Mouse (Mus musculus) lung, postnatal 10 days (tissue): ENCODE measurements at regions not wholly inside any gene's neighbourhood (a gene's known extent, or its start where the extent isn't known, plus 50 kb on each side); places are given as distances from the start of the nearest gene placed in this dataset.

ENCODE experiments used
- DNase-seq: peaks from one replicate; pipeline ENCODE4 v3.0.0; 2021

GRCm38 (mm10) chr13:112081935-112082334 lies 206.3 kb upstream of the Ankrd55 start:
- no peak for DNase-seq

DNA sequence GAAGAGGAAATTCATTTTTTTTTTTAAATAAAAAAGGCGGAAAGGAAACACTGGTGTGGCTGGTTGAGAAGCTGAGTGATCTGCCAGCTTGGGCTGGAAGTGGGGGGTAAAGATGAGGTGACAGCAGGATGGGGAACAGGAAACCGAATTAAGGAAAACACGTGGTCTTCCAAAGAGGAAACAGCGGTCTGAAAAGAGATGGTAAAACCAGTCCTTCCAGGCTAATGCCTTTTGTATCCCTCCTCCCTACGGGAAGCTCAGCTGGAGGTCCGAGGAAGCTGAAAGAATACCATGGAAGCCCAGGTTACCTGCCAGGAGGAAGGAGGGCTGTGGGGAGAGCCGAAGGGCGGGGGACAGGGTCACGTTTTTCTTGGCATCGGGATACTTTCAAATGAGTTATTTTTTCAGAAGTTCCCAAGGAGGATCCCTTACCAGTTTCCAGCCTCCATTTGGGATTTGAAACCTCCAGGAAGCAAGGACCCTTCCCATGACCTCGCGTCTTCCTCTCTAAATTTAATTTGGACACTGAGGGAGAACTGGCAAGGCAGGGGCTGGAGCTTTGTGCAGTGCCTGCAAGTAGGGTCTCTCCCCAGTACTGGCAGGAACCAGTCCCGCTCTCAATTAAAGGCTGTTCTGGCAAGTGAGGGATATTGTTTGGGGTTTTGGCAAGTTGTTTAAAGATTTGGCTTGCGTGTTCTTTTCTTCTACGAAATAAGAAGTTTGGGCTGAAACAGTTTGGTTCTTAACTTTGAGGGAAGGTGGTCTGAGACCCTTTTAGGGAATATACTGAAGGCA lies 203.6 kb upstream of the Ankrd55 start:
- DNase-seq, result peak; percentile 31

- peak; percentile 91 for DNase-seq
Measured at GRCm38 (mm10) chr13:112088312-112088771, 199.9 kb upstream of the Ankrd55 start.

DNA sequence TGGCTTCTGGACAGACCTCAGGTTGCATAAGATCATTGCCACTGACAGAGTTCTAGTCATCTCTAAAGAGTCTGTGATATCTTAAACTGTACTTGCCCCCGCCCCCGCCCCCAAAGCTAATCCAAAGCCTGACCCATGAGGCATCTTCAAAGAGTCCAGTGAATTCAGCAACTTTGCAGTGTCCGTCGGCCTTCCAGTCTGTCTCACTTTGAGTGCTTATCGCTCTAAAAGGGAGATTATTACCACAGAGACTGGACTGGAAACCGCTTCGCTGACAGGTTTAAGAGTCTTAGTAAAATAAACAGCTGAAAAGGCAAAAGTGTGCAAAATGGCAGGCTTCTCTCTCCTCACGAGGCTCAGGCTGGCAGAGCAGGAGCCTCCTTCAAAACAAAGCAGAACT lies 197.5 kb upstream of the Ankrd55 start:
- DNase-seq, result no peak

- no peak for DNase-seq
Measured at GRCm38 (mm10) chr13:112095595-112096139, 192.6 kb upstream of the Ankrd55 start.

DNA sequence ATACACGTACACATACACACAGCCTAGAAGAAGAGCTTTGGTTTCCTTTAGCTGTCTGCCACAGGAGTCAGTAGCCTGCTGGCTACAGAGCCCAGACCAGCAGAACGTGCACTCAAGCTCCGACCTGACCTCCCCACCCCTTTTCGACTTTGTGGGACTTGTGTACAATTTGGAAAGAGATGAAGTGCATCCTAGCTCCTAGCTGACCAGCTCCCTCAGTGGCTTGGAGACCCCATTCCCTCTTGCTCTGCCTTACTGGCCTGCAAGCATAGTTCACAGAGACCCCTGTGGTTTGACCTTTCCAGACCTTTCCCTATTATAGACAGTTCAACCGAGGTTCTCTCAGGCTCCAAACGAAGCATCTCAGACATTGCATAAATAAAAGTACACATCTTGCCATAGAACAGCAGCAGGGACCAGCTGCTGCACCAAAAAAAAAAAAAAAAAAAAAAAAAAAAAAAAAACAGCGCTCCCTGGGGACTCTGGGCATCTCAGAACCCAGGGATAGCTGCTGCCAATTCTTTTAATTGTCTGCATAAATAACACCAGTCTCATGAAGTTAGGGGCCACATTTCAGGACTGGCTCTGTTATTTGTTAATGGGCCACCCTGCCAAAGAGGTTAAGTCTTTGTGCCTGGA lies 188.2 kb upstream of the Ankrd55 start:
- DNase-seq, result peak; percentile 45

DNA sequence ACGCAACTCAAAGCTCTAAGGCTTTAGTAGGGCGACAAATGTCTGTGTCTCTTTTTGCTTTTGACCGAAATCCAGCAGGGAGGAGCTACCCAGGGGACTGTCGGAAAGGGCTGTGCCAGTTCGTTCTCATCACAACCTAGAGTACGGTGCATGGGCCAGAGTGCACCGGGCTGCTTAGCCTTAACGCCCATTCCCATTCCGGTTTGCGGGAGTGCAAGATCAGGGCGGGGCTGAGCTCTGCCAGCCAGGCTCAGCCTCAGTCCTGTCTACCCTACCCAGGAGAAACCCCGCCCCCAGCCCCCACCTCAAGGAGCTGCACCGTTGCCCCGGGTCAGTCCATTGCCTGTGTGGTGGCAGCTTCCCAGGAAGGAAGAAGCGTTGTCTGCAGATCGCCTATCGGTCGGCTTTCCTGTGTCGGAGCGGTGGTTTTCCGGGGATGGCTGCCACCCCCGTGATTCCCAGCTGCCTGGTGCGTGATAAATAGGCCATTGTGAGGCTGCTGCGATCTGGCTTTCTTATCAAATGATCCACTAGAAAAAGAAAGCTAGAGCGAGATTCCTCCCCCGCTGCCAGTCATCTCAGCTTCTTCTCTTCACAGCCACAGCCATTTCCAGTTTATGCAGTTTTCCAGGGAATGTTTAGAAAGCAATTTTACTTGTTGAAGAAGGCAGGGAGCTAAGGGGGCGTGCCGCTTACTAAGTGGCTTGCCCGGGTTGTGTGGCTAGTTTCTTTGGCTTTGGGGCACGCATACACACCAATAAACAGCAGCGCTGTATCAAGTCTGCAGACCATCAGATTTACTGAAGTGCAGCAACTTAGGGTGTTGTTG lies 187.4 kb upstream of the Ankrd55 start:
- peak; percentile 87 for DNase-seq

DNA sequence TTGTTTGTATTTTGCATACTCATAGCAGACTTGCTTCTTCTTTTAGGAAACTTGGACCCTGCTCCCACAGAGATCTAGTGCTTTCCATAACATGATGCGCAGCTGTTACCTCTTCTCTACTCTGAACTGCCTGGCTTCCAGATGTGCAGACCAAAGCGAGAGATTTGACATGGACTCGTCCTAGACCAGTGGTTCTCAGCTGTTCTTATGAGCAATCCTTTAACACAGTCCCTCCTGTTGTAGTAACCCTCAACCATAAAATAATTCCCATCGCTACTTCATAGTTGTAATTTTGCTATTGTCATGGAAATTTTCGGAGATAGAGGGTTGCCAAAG lies 186.9 kb upstream of the Ankrd55 start:
- no peak for DNase-seq

GRCm38 (mm10) chr13:112105953-112106352 lies 182.3 kb upstream of the Ankrd55 start:
- no peak for DNase-seq

GRCm38 (mm10) chr13:112114741-112115201 lies 173.5 kb upstream of the Ankrd55 start:
- peak; percentile 59 for DNase-seq

GRCm38 (mm10) chr13:112116101-112116726 lies 172.0 kb upstream of the Ankrd55 start:
- DNase-seq, result peak; percentile 24

GRCm38 (mm10) chr13:112118564-112118963 lies 169.7 kb upstream of the Ankrd55 start:
- no peak for DNase-seq

DNA sequence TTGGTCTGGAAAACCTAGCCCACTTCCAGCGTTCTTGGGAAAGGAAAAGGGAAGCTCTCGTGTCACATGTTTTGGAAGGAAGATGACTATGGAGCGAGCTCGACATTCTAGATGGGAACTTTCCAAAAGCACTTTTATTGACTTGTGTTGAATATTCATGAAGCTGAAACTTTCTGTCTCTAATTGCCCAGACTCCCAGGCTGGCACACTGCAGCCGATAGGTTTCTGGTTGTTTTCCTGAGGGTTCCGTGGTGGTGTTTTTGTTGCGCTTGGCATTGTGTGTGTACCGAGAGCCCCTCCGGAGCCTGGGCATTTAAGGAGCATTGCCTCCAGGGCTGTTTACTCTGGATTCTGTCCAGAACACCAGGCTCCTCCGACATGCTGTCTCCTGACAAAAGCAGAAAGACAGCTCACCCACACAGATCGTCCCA lies 168.6 kb upstream of the Ankrd55 start:
- DNase-seq, result peak; percentile 6

GRCm38 (mm10) chr13:112120346-112120745 lies 167.9 kb upstream of the Ankrd55 start:
- DNase-seq, result no peak

DNA sequence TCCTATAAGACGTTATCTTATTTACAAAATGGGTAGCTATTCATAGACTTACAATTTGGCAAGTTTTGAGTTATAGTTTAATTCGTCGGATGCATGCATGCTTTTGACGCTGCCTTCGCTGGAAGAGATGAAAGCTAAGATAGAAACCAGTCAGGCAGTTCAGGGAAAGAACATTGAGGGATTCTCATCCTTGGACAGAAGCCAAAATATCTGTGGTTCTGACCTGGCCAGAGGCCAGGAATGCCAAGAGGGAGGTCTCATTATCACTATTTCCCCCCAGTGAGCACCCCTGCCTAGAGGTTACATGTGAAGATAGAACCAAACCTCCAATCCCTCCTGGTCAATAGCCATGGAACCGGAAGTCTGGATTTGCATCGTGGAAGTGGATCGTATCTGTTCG lies 167.1 kb upstream of the Ankrd55 start:
- DNase-seq, result no peak

DNA sequence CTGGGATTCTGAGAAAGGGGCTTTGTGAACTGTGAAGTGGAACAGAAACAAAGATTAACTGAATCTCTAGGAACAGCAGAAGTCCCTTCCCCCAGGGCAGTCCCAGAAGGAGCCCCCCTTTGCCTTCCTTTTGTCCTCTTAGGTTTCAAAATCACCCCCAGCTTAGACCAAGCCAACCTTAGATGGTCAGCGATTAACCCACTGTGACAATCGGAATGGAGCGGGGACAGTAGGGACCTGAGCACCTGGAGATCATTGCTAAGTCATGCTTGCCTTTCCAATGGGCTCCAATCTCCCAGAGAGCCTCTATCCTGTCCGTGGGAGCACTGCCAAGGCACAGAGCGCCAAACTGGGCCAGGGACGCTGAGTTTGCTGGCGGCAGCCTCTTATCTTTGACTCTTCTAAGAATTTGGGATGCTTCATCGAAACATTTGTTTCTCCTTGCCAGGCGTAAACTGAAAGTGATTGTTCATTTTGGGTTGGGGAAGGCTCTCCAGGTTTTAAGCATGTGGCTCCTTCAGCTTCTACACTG lies 165.3 kb upstream of the Ankrd55 start:
- DNase-seq, result peak; percentile 26

DNA sequence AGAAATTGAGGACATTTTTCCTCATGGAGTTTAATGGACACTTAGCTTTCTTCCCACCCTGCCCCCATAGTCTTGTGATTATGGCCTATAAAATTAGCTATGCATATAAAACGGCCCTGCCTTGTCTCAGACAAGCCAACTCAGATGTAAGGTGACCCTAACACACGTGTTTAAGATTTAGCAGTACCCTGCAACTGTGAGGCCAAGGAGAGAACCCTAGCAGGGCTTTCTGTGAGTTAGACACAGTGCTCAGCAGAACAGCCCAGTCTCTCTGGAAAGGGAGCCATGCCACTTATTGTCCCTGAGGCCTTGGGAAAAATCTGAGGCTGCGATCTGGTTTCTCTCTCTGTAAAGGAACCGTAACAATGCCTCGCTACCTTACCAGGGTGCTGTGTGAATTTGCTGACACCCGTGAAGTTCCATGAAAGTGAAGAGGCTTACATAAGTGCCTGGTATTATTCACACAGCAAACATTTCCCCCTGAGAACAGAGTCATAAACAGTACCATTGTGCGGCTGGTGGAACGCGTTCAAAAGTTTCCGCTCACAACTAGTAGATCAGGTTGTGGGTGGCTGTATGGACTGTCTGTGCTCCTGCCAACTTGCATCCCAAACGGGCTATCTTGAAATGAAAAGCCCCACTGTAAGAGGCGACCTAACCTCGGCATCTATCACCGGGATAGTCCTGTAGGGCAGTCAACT lies 162.3 kb upstream of the Ankrd55 start:
- no peak for DNase-seq

GRCm38 (mm10) chr13:112130220-112130619 lies 158.0 kb upstream of the Ankrd55 start:
- peak; percentile 28 for DNase-seq

- no peak for DNase-seq
Measured at GRCm38 (mm10) chr13:112130774-112131173, 157.5 kb upstream of the Ankrd55 start.

- peak; percentile 68 for DNase-seq
Measured at GRCm38 (mm10) chr13:112131191-112131590, 157.1 kb upstream of the Ankrd55 start.

GRCm38 (mm10) chr13:112133736-112134135 lies 154.5 kb upstream of the Ankrd55 start:
- no peak for DNase-seq

GRCm38 (mm10) chr13:112134701-112135100 lies 153.6 kb upstream of the Ankrd55 start:
- DNase-seq, result no peak
